In genomic region chr5:102045636-102046616, GRCm38 (mm10) we compare ENCODE assay signal across 8 mouse cellular contexts. TPM values are rescaled to one million over a fixed set of nuclear protein-coding genes. Genes with fewer than 3 reads are reported as not detected.
DNase-seq lines count a peak whose midpoint lies in the region; ATAC-seq and TF ChIP-seq lines count a peak whose summit lies in the region.
"Had no signal": no experiment of that assay in that cellular context is flagged by ENCODE, and none has a peak within 500 bp of the region (broad histone marks: within the 10 kb centered on the region; RNA-seq: fewer than 3 reads in every experiment).

No protein-coding gene starts in this region.

- H3K4me3 ChIP-seq in E14TG2a.4 (replicated peaks; ENCODE audit: low read length) = peak overlapping the region; percentile 45; the same call in 1 of the 2 replicates
- H3K4me3 ChIP-seq in heart, embryonic 14.5 days (ENCODE audit: control insufficient read depth in 1 of 2, insufficient read depth in 1 of 2, low read depth in 1 of 2, low read length in 2 of 2) = no peak overlapping the region
- no peak overlapping the region for H3K4me3 ChIP-seq in layer of hippocampus, adult 2 months

- H3K9me3 ChIP-seq in E14TG2a.4 (ENCODE audit: low read length) = peaks cover 23% of the 10 kb centered on the region
- no peaks in the 10 kb centered on the region for H3K9me3 ChIP-seq in heart, embryonic 14.5 days (ENCODE audit: control insufficient read depth, low read length)

- TF ChIP-seq CTCF in E14TG2a.4 (conservative IDR thresholded peaks at IDR 0.05; ENCODE audit: low read length) = no peak
- TF ChIP-seq CTCF in layer of hippocampus, adult 2 months (conservative IDR thresholded peaks at IDR 0.05) = no peak

- peaks cover 25% of the 10 kb centered on the region for H3K36me3 ChIP-seq in E14TG2a.4 (ENCODE audit: insufficient read depth, low read length)
- peaks cover 9% of the 10 kb centered on the region for H3K36me3 ChIP-seq in heart, embryonic 14.5 days (ENCODE audit: control insufficient read depth, insufficient read depth, low read length)

- peak overlapping the region; percentile 28; the same call in 1 of the 2 replicates for H3K4me2 ChIP-seq in heart, embryonic 14.5 days (ENCODE audit: low read length)

- H3K9ac ChIP-seq in heart, embryonic 14.5 days (ENCODE audit: low read length) = no peak overlapping the region

- ATAC-seq in heart, embryonic 14.5 days (ENCODE audit: insufficient number of reproducible peaks, insufficient read depth, low FRiP score, low read depth) = no peak

- WGBS in heart, embryonic 14.5 days = 71% methylated on average over 13 of the region's 13 CpGs

- peak; percentile 26 for DNase-seq in 3T3-L1 (ENCODE audit: low read depth, low spot score)
- DNase-seq in kidney, postnatal 36 days = peak; percentile 61 to 72
- no peak for DNase-seq in adrenal gland, adult 2 months
- no peak for DNase-seq in layer of hippocampus, adult 2 months (ENCODE audit: low spot score in 2 of 2)
- DNase-seq in embryo, embryonic 10.5 days (ENCODE audit: low spot score) = no peak
- DNase-seq: gastrocnemius, postnatal 36 days had no signal

- H3K27ac ChIP-seq in heart, embryonic 14.5 days (replicated peaks in 1 of 2; ENCODE audit: control insufficient read depth in 1 of 2, insufficient read depth in 1 of 2, low read depth in 2 of 2, low read length in 2 of 2) = peak overlapping the region; percentile 64 to 81; a peak in 3 of 4 replicates
- no peak overlapping the region for H3K27ac ChIP-seq in layer of hippocampus, adult 2 months

- H3K27me3 ChIP-seq in E14TG2a.4 (ENCODE audit: insufficient read depth, low read length) = no peaks in the 10 kb centered on the region
- no peaks in the 10 kb centered on the region for H3K27me3 ChIP-seq in heart, embryonic 14.5 days (ENCODE audit: control insufficient read depth, insufficient read depth, low read length)

- peaks cover 40% of the 10 kb centered on the region for H3K4me1 ChIP-seq in E14TG2a.4 (replicated peaks; ENCODE audit: low read depth, low read length)
- peaks cover 8 to 22% of the 10 kb centered on the region in 2 experiments for H3K4me1 ChIP-seq in heart, embryonic 14.5 days (ENCODE audit: control insufficient read depth in 2 of 2, insufficient read depth in 2 of 2, low read length in 2 of 2)

RNA-seq across cellular contexts. Expression of gene Wdfy3, which starts 23.8 kb away (rescaled TPM):
- polyA plus RNA-seq in heart, embryonic 14.5 days (2014; fragmentation: Nextera tagmentation; extraction: Ambion mirVana) = 14.8 and 15.1 TPM in 2 replicates
- total RNA-seq in adrenal gland, adult 2 months (2021) = 10 to 100 TPM; 34.8 to 42.0 TPM
- 22.5 and 25.1 TPM in 2 replicates for polyA plus RNA-seq in adrenal gland, adult 2 months (2012; rRNA removed)
- total RNA-seq in layer of hippocampus, adult 2 months (2021) = 100 to 1,000 TPM; 119 to 123 TPM

Comparison
In these comparisons a context has a peak if more than half of its experiments do, and no peak if none do; other contexts are left out.
1. DNase-seq: peak in 3T3-L1 (single experiment) and kidney, postnatal 36 days (2 of 2); none in adrenal gland, adult 2 months (single experiment), layer of hippocampus, adult 2 months (0 of 2) and embryo, embryonic 10.5 days (single experiment).